Mouse (Mus musculus) urinary bladder, adult 2 months (tissue): ENCODE measurements around the gene Nin. TPM values are rescaled to one million over a fixed set of nuclear protein-coding genes. Genes with fewer than 3 reads are reported as not detected.

Experiments used
- DNase-seq: peaks from one replicate; pipeline ENCODE4 v3.0.0; 2022; ENCODE audit warnings: low spot score
- polyA plus RNA-seq: library from polyadenylated mRNA; depleted of rRNA; stranded (reverse); fragments of >200 nt; gene quantifications from 2 replicates; pipeline ENCODE4 v1.2.3, GENCODE M21; 2012

Nin gene
- polyA plus RNA-seq, 1 experiment: 9.5 TPM

DNA sequence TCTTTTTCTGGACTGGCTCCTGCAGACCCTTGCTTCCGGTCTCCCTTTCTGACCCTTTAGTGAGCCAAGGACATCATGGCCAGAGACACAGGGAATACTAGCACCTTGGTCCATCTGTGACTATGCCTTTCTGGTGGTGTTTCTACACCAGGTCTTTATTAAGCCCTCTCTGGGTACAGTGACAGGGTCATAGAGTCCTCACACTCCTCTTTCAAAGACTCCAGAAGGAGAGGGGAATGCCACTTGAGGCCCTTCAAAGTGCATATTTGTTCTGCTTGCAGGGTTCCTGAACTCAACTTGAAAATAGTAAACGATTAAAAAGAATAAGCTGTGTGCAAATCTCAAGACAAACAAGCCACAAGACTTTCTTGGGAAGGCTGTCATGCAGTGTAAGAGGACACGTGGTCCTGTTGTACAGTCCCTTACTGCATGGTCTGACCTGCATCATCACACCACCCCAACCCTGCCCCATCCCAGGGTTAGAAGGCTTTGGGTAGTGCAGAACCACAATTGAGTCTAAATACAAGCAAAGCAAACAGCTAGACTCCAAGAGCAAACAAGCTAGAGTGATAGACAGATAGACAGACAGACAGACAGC is 30.5 kb downstream of the Nin start:
- DNase-seq: no peak

DNA sequence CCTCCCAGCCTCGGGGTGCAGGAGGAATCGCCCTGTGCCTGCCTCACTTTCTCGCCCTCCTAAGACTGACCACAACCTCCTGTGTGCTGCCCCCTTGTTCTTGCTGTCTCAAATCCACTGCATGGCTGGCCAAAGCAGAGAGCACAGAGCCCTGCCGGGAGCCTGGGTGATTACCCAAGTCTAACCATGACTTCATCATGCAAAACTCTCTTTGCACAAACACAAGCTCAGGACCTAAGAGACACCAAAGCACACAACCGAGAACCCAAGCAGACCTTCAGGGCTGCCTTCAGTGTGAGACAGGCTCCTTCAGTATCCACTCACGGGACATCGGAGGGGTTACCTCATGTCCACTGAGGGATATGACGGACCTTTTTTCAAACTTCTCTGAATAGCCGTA is 31.0 kb downstream of the Nin start:
- DNase-seq: no peak

DNA sequence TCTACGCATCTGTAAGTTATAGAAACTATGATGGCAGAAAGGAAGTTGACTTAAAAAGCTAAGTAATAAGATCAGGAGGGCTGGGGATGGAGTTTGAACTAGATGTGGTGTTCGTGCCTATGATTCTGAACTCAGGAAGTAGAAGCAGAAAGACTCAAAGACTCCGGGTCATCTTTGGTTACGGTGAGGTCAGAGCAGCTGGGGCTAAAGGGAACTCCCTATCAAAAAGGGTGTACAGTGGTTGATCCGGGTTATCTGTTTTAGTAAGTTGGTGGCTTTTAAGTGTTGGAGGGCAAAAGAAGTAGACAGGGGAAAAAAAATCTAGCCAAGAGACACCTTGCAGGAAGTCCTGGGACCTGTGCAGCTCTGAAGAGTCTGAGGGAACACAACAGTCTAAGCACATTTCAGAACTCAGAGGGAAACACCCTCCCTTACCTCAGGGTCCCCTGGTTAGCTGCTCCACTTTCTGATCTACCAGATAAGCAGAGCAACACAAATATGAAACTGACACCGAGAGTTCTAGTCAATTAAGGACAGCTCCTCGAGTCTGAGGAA is 35.0 kb downstream of the Nin start:
- no peak for DNase-seq

DNA sequence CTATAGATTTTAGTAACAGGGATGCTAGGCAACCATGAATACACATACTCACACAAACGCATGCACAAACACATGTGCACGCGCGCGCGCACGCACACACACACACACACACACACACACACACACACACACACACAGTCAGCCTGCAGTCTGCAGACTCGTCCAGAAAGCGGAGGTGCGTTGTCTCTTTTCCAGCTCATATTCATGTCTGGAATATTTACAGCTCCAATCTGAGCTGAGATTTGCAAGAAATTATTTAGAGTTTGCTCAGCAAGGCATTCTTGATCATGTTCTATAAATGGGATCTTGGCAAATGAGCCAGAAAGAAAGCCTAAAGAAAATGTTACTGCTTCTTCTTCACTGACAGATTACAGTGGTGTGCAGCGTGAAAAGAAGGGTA is 37.0 kb downstream of the Nin start:
- DNase-seq: no peak

DNA sequence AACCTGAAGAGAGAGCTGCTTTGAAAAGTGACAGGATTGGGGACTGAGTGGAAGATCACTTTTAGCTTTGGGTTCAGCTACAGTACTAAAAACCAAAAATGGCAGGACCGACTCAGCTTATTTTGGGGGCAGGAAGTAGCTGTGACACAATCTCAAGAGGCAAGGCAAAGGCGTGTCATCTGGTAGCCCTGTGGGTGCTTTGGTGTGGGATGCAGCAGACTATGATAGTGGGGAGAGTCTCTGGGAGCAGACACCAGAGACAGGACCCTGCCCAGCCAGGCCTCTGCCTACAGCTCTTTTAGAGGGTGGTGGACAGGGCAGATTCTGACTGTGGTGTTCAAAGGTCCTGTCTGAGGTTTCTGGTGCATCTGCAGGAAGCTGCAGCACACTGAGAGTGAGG is 38.5 kb downstream of the Nin start:
- no peak for DNase-seq

DNA sequence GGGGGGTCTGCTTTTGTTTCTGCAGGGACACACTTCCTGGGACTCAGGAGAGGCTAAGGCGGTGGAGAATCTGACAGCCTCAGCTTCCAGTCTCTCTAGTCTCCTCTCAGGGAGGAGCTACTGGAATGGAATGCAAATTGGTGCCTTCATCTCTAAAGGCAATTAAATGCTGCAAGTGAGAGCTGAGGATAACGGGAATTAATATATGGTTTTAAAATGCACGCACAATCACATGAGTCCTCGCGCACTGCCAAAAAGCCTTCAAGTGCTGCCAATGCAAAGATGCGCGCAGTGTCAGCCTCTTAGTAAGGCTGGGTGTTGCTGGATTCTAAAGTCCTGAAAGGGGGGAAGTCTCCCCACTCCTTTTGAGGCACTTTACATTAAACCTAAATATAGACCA is 42.6 kb downstream of the Nin start:
- DNase-seq: no peak

DNA sequence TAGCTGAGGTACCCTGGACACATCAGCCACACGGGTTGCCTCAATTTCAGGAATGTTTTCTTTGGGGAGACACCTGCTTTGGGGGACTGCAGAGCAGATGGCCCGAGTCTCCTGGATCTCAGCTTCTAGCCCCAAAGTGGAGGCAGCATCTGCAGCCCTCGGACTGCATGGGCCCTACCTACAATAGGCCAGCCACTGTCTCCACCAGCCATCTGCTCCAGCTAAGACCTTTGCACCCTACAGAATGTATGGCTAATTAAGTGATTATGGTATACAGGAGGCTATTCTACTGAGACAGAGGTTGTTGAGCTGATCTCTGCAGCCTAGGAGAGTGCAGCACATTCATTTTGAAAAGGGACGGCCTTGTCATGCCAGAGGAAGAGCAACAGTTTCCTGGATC is 43.2 kb downstream of the Nin start:
- no peak for DNase-seq

DNA sequence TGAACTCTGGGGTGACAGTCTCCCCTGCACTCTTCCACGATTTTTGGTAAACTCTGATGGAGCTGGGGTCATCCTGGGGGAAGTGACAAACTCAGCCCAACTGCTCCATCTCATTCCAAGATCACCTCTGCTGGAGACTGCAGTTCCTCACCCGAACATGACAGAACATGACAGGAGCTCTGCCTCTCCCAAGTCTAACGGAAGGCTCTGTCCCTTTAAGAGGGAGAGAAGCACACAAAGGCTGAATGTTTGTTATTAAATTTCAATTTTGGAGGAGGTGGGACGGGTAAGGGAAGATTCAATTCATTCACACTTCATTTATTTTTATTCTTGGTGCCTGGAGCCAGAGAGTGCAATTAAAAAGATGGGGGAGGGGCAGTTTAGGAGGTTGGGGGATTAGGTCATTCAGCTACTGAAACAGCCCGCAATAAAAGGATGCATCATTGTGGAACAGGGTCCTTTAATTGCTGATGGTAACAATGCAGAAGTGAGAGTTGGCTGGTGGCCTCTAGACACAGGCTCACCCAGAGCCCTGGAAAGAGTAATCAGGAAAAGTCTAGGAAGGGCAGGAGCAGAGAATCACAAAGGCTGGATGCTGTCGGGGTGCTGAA is 44.8 kb downstream of the Nin start:
- DNase-seq: no peak

DNA sequence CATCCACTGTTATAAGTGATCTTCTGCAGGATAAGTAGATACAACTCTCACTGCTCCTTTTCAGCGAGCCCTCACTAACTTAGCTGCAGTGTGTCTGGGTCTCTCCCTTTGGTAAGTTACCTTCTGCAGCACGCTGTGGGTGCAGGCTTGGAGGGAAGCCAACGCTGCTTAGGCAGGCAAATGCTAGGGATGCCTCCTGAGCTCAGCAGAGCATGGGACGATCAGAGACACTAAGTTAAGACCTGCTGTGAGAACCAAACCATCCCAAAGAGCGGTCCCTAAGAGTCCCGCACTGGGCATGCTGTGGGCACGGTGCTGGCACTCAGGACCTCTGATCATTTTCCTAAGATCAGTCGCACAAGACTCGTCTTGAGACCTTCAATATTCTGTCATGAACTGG is 45.7 kb downstream of the Nin start:
- no peak for DNase-seq

DNA sequence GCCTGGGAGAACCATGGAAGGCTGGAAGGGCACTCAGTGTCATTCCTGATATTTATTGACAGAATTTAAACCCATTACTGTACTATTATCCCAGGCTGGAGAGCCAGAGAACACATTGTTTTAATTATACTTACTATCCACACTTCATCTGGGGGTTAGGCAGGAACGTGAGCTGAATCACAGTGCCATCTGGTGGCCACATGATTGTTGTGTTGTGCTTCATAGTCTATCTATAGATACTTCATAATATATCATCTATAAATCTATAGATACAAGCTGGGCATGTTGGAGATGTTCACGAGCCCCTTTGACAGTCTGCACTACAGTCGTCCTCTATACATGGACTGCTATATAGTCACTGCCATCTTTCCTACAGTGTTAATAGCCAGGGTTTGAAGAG is 51.4 kb downstream of the Nin start:
- DNase-seq: no peak

DNA sequence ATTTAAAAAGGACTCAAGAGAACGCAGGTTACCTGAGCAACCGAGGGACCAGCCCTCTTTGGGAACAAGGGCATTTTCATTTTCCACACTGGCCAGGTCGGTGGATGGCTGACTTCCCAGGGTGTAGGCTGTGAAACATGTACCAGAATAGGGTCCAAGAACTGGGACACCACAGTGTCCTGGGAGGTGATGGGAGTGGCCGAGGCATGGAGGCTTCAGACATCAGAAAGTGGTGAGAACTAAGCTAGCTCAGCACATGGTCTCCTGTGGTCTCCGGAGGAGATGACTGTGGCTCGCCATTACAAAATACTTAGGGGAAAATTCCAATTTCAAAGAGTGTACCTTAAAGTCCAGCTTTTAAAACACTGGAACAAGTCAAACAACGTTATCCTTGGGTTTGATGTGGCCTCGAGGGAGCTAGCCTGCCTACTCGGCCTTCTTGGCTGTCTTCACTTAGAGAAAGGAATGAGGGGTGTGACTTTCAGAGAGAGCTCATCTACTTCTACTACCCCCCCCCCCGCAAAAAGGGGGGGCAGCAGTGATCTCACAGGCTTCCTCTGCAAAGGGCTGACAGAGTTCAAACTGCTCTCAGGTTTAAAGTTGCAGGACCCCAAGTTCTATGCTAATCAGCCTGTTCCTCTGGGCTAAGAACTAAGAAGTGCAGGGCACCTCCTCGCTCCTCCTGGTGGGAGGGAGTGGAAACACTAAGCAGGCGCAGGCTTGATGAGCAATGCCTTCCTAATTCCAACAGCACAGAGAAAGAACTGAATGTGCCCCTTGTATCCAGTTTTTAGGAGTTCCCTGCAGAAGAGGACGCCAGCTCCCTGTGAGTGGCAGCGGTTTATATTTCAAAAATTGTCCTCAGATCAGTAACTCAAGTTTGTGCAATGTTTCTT is 54.3 kb downstream of the Nin start:
- DNase-seq: no peak

DNA sequence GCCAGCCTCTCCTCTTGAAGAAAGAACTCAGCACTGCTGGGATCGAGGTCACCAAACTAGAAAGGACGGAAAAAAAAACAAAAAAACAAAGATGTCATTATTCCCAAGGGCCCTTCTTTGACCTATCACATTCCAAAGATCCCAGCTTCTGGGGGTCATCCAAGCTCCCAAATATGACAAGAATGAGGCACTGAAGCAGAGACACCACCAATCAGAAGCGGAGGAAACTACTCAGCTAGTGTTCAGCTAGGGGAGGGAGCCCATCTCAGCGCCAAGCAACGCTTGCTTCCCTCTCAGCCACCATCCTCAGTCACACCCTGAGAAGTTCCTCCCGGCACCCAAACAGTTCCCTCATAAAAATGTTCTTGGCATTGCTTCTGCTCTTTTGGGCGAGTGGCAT is 62.8 kb downstream of the Nin start:
- no peak for DNase-seq

DNA sequence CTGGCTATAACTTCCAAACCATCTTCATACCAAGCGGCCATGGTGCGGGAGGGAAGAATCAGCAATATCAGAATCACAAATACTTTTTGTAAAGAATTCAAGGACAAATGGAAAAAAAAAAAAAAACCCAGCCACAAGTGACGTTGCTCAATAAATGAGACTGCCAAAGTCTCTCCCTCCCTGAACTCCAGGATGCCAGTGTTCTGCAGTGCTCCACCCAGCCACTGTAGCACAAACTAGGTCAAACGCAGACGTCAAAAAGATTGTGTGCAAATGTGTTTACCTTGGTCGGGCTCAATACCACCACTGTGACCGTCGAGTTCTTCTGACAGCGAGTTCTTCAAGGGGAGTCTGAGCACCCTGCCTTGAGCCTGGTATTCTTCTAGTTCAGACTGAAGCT is 64.8 kb downstream of the Nin start:
- no peak for DNase-seq

DNA sequence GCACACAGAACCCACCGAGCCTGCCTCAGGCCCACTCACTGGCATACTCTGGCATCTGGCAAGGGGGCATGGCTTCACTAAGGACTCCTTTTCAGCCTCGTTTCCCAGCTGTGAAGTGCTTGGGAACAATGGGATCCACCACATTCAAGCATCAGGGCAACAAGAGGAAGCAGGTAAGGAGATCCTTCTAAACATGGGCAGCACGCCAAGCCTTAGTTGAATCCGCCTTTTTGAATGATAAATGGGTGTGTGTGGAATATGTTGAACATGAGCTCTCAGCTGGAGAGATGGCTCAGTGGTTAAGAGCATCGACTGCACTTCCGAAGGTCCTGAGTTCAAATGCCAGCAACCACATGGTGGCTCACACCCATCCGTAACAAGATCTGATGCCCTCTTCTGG is 66.2 kb downstream of the Nin start:
- DNase-seq: no peak

DNA sequence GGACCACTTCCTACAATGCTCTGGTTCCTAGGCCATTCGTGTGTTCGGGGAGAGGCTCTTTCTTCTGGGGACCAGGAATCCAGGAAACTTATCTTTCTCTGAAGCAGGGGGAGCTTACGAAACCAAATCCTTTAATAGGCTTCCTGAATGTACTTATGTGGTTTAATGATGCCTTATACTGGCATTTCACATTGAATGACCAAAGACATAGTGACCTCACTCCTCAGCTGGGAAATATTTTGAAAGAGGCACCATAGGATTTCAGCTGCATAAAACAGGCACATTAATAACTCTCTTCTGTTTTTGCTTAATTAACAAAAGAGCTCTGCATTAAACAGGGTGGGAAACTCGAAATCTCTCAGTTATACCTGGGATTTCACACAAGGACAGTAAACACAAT is 69.2 kb downstream of the Nin start:
- DNase-seq: no peak

DNA sequence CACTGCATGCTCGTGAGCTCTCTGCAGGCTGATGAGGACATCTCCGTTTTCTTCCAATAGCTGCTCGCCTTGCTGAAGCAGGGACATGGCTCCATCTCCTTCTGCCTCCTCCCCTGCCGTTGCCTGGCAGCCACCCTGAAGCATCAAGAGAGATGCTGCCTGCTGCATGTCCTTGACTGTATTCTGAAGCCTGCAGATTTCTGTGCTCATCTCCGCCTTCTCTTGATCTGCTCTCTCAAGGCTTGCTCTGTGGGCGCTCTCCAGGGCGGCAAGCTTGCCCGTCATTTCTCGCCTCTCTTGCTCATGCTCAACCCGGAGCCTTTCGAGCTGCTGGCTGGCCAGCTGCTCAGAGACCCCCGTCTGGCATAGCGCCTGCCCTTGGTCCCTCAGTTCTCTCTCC is 70.1 kb downstream of the Nin start:
- no peak for DNase-seq

DNA sequence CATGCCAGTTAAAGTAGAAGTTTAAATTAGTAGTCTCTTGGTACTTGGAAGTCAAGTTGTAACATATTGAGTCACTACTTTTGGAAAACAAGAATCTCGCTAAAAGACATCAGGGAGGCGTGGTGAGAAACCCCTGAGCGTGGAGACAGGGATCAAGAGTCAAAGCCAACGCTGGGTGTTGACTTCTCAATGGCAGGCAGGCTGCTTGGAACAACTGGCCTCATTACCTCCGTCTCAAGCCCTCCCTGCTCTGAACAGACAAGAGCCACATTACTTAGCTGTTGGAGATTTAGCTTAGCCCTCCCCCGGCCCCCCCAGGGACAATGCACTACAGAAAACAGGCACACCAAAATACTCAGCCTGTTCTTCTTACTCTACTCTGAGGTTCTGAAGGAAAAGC is 72.5 kb downstream of the Nin start:
- DNase-seq: no peak

DNA sequence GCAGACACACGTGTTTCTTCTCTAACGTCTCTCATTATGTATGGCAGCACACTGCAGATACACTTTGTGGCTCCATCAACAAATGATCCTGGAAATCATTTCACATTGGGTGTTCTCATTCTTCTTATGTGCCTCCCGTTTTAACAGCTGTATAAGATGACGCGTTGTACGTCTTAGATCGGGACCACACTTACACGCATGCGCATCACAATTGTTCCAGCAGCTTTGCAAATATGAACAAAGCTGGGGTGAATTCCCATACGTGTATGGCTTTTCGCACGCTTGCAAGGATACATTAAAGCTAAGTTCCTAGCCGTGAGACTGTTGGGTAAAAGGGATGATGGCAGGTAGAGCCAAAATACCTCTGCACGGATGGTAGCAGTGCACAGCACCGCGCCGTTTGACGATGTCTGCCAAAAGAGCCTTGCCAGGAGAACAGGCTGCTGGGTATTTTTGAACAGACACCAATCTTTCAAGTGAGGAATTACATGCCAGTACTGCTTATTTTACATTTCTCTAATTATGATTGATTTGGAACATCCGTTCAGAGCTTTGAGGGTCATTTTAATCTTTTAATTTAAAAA is 76.7 kb downstream of the Nin start:
- DNase-seq: no peak

DNA sequence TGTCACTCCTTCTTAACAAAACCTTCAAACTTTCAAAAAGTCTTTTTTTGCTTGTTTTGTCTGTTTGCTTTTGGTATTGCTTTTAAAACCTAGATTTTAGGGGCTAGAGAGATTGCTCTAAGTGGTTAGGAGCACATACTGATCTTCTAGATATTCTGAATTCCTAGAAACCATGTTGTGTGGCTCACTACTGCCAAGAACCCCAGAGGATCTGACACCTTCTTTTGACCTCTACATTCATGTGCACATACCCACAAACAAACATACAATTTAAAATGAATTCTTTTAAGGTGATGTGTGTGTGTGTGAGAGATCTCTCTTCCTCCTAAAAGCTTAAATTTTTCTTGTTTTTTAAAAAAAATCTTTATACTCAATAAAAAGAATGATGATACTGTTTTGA is 87.3 kb downstream of the Nin start:
- no peak for DNase-seq

DNA sequence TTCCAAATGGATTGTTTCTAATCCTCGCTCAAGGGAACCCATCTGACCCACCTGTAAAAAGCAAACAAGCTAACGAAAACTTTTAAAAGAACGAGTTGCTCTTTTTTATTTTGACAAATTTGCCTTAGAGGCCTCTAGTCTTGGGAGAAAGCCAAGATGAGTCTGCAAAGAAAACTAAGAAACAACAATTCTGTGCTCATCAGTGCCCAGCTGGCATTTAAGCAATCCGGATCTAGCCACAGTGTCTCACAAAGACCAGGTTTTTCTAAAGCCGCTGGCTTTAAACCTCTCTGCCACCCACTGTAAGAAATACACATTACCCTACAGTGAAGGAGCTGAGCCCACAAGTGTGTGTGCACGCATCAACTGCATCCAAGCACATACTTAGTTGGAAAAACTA is 88.1 kb downstream of the Nin start:
- no peak for DNase-seq

DNA sequence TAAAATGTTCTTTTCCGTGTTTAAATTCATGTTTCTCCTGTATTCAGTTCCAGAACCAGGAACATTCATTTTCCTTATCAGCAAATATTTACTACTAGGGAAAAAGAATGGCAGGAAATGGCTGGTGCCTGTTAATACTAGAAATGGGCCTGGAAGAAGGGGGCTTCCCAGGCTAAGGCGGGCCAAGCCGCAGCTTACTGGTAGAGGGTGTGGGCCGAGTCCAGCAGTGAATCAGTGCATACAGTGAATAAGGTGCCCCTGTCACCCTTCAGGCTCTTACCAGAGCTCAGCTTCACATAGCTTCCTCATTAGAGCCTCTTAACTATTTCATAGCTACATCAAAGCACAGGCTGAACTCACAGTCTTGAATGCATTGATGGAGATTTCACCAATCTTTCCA is 89.9 kb downstream of the Nin start:
- no peak for DNase-seq

DNA sequence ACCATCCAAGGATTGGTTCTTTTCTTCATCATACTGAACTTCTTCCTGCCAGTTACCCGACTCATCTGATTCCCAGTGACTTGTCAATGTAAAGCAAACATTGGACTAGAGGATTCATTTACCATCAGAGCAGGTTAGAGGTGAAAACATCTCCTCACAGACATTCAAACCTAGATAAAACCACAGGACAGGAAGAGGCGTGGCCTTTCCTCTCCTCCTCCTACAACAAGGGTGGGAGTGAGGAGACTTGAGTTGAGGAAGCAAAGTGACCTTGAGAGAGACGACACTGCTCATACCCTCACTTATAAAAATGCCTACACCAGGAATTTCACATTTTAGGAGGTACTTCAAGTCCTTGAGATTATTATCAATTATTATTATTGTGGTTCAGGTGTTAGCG is 95.4 kb downstream of the Nin start:
- no peak for DNase-seq

DNA sequence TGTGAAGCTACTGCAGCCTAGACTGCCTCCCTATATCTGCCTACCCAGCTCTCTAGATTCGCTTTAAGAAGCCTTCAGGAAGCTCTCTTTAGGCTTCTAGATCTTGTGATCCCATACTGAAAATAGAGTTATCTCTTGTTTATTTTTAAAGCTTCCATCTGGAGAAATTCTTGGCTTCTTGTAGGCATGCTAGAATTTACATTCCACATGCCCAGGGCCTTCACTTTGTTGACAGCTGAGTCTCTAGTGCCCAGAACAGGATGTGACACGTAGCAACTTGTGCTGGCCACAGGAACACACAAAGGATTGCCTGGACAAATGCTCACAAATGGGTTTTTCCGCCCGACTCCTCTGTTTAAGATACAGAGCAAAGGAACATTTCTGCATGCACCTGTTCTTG is 97.6 kb downstream of the Nin start:
- DNase-seq: no peak
